Mouse (Mus musculus): ENCODE measurements around the gene Cmip.

Cmip gene

DNA sequence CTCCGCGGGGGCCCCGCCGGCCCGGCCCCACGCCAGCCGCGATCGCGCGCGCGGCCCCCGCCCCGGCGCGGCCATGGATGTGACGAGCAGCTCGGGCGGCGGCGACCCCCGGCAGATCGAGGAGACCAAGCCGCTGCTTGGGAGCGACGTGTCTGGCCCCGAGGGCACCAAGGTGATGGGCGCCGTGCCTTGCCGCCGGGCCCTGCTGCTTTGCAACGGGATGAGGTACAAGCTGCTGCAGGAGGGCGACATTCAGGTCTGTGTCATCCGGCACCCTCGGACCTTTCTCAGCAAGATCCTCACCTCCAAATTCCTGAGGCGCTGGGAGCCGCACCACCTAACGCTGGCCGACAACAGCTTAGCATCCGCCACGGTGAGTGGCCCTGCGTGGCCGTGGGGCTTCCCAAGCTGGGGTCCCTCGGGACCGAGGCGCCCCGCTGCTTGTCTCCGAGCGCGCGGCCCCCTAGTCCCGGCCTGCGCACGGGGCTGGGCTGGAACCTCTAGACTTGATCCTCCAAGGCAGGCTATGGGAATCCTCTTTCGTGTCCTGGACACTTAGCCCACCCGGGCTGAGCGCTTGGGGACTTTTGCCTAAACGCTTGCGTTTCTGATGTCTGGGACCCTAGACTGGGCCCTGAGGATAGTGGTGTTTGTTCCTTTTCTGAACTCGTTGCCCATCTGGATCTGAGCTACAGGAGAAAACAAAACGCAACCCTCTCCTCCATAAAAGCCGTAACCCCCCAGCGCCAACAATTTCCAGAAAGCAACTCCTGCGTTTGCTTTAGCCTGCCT, at the start of gene Cmip:
Cmip (plus strand) TSS at position 36 of the 792 bp plus-strand sequence.
- peak; percentile 63 for DNase-seq

DNA sequence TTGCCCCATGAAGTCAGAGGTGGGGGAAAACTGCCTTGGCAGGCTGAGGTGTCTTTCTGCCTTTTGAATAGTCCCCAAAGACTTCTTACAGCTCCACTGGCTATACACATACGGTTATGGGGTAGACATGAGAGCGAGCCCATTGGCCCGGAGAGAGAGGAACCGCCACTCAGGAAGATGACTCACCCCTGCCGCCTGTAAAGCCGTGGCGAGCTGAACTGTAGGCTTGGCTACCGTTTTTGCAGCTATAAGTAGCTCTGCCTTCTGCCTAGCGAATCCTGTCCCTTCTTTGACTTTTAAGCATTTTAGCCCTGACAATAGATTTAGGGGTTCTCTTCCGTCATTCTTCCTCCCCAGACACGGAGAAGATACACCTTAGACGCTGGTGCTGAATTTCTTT, 47.7 kb upstream of the Cmip start:
- no peak for DNase-seq

DNA sequence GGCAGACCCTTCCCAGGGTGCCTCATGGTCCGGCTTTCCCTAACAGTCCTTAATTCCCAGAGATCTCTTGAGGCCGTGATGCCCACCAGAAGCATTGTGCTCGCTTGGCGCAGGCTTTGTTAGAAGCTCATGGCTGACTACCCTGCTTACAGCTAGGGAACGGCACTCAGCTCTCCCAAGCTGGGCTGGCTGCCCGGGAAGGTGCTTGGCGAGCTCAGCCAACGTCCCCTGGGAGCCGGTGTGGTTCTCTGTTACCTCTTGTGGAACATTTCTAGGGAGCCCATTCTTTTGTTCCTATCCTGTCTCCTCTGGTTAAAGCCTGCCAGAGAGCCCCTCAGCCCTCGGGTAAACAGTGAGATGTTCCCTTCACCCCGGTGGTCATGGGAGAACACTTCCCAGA, 44.8 kb upstream of the Cmip start:
- DNase-seq: no peak

DNA sequence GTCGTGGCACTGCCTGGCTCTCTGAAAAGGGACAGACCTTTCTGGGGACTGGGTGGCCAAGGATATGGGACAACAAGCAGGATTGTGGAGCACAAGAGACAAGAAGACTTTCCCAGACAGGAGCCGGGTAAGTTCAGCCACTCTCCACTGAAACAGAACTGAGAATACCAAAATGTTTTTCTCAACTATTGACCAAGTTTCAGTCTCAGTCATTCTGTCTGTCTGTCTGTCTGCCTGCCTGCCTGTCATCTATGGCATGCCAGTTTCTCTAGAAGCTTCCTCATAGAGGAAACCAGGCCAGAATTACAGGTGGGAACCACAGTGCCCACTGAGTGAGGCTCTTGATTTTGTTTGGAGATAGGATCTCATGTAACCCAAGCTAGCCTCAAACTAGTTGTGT, 39.1 kb upstream of the Cmip start:
- no peak for DNase-seq

DNA sequence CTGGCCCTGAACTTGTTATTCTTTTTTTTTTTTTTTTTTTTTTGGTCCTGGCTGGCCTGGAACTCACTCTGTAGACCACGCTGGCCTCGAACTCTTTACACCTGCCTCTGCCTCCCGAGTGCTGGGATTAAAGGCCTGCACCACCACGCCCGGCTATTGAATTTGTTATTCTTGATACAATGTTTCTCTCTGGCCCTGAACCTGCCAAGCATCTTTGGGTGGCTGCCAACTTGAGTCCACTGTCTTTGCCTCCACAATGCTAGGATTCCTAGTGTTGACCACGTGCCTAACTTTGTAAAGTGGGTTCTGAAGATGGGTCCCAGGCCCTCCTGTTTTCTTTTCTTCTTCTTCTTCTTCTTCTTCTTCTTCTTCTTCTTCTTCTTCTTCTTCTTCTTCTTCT, 34.5 kb upstream of the Cmip start:
- DNase-seq: no peak

DNA sequence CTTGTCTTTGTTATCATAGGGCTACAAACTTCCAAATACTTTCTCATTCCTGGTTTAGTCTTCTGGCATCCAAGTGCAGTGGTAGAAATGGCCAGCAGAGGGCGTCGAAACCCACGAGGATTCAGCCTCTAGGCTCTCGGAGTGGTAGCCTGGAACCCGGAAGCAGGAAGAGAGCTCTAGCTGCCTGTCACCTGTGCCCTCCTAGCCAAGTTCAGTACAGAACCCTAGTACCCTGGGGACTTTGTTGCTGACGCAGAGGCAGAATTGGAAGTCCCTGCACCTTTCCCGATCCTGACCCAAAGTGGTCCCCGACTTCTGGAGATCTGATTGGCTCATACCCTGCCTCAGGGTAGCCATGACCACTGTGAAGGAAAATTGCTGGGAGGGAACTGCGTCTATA, 32.2 kb upstream of the Cmip start:
- peak; percentile 87 for DNase-seq

DNA sequence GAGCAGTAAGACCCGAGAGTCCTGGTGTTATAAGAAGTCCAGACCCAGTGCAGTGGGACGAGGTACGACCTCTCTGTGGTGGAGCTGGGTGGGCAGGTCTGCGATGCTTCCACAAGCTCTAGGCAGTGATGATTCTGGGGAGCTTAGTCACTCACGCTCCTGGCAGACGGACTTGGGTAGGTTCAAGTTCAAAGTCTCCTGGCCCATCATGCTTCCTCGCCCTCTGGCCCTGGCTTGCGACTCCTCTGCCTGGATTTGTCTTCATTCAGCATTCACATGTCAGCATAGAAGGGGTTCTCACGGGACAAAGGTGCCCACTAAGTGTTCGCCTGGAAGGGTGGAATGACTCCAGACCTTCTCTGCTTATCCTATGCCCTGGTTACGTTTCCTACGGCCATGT, 30.6 kb upstream of the Cmip start:
- no peak for DNase-seq

DNA sequence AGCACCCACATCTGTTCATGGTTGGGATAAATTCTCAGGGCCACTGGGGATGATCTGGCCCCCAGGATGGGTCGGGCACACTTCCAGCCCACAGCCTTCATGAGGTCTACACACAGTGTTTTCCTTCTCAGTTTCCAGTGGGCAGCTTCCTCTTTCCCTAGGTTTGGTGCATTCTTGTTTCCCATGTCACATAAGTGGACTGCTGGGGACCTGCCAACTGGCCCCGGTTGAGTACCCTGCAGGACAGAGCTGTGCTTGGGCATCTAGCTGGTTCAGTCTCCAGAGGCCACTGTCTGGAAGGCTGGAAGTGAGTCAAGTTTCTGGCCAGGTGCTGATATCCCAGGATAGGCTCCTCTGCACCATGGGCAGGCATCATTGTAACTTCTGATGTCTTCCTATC, 29.5 kb upstream of the Cmip start:
- DNase-seq: no peak

DNA sequence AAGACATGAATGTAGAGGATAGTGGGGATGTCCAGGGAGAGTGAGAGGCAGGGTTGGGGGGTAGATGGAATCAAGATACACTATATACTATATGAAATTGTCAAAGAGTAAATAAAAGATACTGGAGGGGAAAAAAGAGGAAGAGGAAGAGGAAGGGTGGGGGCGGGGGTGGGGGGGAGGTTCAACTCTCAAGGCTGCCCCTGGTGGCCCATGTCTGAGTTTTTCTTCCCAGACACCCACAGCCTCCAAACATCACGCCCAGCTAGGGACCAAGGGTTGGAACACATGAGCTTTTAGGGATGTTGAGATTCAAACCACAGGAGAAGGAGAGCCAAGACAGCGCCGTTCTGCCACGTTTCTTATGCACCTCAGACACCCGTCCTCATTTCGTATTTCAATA, 23.7 kb upstream of the Cmip start:
- no peak for DNase-seq

DNA sequence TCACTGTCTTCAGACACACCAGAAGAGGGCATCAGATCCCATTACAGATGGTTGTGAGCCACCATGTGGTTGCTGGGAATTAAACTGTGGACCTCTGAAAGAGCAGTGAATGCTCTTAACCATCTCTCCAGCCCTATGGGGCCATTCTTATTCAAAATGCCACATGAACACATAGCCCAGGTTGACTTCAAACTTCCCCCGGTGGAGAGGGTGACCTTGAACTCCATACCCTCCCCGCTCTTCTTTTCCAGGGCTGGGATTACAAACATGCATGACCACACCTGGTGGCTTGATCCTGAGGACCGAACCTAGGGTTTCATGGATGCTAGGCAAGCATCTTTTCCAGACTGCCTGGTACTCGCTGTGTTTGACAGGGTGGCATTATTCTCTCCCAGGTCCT, 20.3 kb upstream of the Cmip start:
- DNase-seq: no peak

DNA sequence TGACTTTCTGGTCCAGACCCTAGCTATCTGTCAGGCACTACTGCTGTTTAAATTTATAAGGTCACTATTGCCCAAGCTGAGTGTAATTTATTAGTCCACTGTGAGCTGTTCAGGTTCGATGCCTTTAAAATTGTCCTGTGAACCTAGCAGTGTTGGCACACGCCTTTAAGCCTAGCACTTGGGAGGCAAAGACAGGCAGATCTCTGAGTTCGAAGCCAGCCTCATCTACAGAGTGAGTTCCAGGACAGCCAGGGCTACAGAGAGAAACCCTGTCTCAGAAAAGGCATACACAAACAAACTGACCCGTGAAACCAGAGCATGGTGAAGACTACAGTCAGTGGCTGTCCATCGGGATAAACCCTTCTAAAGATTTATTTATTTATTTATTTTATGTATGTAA, 16.5 kb upstream of the Cmip start:
- no peak for DNase-seq

DNA sequence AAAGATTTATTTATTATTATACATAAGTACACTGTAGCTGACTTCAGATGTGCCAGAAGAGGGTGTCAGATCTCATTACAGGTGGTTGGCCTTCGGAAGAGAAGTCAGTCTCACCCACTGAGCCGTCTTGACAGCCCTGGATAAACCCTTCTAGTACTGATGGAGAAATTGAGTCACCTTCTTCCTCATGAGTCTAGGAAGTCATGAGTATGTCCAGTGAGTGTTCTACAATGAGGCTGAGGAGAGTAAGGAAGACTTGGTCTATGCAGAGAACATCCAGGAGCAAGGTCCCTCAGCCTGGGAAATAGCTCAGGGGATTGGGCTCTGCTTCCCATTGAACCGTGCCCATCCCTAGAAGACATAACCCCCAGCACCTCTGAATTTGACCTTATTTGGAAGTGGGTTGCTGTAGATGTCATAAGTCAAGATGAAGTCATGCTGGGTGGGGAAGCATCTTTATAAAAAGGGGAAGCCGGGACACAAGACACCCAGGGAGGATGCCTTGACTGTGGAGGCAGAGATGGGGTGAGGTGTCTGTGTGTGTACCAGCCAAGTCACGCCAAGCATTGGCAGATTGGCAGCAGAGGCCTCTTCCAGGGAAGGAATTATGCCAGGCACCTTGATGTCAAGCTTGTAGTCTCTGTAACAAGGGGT, 15.9 kb upstream of the Cmip start:
- DNase-seq: no peak

DNA sequence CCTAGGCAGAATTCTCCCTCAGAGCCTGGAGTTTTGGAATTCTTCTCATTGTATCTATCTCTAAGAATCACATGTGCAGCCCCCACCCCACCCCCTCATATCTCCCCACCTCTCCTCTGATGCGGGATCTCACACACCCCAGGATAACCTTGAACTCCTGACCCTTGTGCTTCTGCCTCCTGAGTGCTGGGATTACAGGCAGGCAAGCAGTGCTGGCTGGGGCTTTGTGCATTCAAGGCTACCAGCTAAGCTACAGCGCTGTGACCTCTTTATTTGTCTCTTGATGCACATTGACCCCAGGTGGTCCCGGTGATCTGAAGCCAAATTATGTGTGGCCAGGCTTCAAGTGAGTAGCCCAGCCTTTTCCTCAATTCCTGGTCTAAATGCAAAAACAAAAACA, 15.0 kb upstream of the Cmip start:
- DNase-seq: no peak

DNA sequence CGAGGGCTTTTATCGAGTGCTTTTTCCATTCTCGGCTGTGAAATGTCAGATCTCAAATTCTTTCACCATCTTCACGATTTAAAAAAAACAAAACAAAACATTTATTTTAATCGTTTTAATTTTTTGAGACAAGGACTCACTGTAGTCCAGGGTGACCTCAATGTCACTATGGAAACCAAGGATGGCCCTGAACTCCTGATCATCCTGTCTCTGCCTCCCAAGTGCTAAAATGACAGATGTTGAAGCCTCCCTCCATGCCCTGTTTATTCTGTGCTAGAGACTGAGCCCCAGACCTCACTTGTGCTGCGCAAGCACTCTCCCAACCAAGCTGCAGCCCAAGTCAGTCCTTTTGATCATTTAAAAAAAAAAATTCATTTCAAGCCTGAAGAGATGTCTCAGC, 14.6 kb upstream of the Cmip start:
- no peak for DNase-seq

DNA sequence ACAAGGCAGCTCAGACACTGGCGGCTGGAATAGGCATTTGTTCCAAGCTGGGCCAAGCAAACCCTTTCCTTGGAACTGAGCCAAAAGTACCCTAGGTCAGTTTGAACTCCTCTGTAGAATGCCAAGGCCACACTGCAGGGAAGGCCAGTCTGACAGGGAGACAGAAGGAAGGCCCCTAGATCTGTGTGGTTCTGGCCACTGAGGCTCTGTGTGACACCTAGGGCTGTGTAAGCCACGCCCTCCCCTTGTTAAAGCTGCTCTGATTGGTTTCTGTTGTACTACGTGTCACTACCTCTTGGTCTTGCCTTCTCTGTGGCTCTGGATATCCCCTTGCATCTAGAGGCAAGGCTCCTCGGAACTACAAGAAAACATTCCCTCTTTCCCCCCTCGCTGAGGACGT, 12.3 kb upstream of the Cmip start:
- no peak for DNase-seq

DNA sequence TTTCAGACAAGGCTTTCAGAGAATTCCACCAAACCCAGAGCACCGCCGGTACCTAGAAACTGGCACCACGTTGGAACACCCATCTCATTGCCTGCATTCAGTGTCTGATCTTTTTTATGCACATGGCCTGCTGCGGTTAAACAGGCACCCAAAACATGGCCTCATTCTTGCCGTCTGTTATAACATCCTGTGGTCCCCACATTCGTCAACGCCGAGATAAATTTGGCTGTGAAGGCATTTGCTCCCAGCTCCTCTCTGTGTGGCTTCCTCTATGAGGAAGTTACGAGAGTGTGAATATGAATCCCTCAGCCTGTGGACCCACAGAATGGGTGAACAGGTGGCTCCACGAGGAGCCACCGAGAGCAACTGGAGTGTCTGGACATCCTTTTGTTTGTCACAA, 8.5 kb upstream of the Cmip start:
- DNase-seq: peak; percentile 33

DNA sequence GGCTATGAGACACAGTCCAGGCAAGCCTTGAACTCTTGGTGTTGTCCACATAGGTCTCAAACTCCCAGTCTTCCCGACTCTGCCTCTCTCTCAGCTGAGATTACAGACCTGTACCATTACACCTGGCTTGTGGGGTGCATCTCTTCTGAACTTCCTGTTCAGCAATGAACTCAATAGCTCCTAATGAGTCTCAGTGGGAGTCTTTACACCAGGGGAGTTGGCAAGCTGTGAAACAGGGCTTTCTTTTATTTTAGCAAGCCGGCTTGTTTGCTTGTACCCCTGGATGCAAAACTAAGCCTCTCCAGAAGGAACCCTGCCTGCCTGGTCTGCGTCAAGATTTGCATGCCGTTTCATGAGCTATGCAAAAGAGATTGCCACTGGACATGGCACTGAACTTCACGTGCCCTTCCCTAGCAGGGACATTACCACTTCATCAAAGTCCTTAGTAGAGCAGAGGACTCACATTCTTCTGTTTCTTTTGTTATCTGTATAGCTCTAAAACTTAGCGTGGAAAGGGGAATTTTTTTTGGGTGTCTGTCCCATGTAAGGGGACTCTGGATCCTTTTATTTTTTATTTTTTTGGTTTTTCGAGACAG, 5.7 kb upstream of the Cmip start:
- no peak for DNase-seq

DNA sequence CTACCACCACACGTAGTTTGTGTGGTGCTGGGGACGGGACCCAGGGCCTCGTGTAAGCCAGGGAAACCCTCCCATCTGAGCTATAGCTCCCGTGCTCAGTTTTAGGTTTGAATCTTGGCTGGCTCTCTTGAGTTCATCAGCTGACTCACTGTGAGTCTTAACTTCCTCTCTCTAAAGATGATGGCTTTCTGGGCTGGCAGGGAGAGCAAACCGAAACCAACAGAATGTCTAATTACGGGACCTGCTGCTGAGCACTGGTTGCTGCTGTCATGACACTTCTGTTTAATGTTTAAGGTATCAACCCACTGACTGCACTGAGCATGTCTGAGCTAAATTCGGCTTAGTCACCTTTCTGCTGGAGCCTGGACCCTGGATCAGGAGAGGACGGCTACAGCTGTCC, 4.2 kb upstream of the Cmip start:
- DNase-seq: no peak

DNA sequence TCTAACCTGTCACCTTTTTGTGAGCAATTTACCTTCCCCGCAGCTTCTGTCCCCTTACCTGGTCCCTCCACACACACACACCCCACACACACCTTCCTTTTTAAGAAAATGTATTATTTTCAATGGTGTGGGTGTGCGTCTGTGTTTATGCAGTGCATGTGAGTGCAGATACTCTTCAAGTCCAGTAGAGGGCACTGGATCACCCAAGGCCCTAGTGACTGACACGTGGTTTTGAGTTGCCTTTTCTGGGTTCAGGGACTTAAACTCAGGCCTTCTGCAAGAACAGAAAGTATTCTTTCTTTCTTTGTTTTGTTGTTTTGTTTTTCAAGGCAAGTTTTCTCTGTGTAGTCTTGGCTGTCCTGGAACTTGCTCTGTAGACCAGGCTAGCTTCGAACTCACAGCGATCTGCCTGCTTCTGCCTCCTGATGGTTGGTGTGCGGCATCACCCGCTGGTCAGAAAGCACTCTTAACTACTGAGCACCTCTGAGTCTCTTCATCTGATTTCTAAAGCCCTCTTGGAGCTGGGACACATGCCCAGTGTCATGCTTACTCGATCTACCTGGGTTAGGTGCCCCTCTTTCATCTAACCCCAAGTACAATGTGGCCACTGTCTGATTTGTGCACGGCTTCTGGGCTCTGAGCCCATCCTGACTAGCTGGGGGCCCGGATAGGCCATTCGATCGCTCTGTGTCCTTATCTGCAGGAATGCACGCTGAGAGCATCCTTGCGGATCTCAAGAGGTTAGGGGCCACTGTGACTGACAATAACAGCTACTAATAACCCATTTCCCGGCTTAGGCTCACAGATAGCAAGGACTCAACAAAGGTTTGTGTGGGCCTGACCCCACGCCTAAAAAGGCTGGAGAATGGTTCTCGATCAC, 3.2 kb upstream of the Cmip start:
- no peak for DNase-seq

DNA sequence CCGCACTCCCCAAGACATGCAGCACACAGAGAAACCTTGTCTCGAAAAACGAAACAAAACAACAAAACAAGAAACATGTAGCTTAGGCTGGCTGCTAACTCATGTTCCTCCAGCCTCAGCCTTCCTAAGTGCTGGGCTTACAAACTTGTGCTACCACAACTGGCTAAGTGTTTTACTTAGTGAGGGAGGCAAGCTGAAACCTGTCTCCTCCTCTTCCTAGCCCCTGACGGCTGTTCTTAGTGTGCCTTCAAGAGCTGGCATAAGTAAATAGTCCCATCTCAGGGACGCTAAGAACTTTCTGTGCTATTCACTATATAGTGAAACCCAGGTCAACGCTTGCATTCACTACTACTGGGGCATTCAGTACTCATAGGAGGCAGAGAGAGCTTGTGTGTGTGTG, 2.4 kb upstream of the Cmip start:
- no peak for DNase-seq

DNA sequence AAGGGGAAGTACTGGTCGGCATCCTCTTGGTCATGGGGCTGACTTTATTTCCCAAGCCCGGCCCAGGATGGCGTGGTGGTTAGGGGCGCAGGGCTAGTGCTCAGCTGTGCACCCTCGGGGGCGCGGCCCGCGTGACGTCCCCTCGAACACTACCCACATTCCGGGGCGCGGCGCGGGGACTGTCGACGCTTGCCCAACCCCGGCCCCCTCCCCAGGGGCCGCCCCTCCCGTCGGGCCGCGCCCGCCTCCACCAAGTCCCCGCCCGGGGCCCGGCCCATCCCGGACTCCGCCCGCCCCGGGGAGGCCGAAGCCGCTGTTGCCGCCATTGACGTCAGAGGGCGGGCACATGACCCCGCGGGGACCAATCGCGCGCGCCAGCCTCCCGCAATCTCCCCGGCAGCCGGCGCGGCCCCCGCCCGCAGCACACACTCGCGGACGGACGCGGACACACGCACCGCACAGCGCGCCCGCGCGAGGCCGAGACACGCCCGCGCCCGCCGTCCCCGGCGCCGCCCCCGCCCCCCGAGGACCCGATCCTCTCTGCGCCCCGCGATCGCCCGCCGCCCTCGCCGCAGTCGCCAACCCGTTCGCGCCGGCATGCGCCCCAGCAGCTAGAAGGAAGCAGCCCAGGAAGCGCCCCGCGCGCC, 449 bp upstream of the Cmip start:
- peak; percentile 95 for DNase-seq

DNA sequence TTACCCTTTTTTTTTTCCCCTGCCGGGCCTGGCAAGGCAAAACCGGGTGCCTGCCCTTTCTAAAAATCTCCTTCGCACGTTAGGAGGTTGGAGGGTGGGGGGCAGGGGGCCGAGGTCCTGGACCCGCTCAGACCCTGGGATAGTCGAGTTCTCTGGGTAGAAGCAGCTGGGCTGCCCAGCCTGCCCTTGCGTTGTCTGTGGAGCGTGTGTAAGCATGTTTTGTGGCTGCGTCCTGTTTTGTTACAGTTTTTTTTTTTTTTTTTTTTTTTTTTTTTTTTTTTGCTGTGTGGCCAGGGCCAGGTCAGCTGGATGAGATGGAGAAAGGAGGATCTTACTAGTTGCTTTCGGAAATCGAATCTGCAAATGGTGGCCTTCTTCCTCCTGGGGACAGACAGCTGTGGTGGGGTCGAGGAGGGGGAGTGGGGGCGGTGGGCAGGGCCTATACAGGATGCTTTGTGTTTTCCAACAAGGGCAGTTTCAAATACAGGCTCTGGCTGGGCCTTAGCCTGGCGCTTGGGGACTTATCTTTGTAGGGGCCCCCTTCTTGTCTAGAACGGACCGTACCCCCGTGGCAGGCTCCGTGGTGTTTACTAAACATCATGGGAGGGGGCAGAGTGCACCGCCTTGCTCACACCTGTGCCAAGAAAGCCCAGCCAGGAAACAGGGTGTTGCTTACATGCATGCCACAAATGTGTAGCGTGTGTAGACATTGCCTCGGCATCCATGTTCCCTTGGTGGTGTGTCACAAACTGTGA, 1.1 kb downstream of the Cmip start:
- DNase-seq: peak; percentile 70

Measured in thymus, postnatal 25 days (tissue).